Mouse (Mus musculus) hindbrain, embryonic 14.5 days (tissue): ENCODE measurements around the gene Pcsk5. TPM values are rescaled to one million over a fixed set of nuclear protein-coding genes. Genes with fewer than 3 reads are reported as not detected.
A peak's percentile ranks its signal among the peaks of the same experiment; 100 is the strongest.

Source experiments
- ATAC-seq: fragments of 200-750 bp; cut with Nextera tagmentation; 2 replicates; pipeline ENCODE4 v1.8.0; 2017; ENCODE audit warnings: moderate number of reproducible peaks, mild to moderate bottlenecking, moderate TSS enrichment, moderate library complexity; ENCODE audit not compliant: low FRiP score
- DNase-seq: peaks from one replicate; pipeline ENCODE4 v3.0.0-alpha.2; 2015; ENCODE audit warnings: low spot score
- H3K27ac ChIP-seq: fragments of 300-500 bp; sonication (generic); 2 replicates; pipeline ENCODE4 v1.5.1; 2014; ENCODE audit warnings: mild to moderate bottlenecking, moderate library complexity
- H3K27me3 ChIP-seq: fragments of 300-500 bp; sonication (generic); 2 replicates; pipeline ENCODE4 v1.6.1; 2014; ENCODE audit warnings: mild to moderate bottlenecking, low read length, mixed read lengths; ENCODE audit not compliant: control insufficient read depth, insufficient read depth
- H3K36me3 ChIP-seq: fragments of 300-500 bp; sonication (generic); replicated peaks from 2 replicates; pipeline ENCODE4 v1.6.1; 2014; ENCODE audit not compliant: control insufficient read depth, insufficient read depth
- H3K4me1 ChIP-seq: fragments of 300-500 bp; sonication (generic); replicated peaks from 2 replicates; pipeline ENCODE4 v1.6.1; 2014; ENCODE audit warnings: antibody characterized with exemption, low read length, mixed read lengths; ENCODE audit not compliant: control insufficient read depth, insufficient read depth
- H3K4me2 ChIP-seq: fragments of 300-500 bp; sonication (generic); replicated peaks from 2 replicates; pipeline ENCODE4 v1.6.1; 2014; ENCODE audit warnings: mild to moderate bottlenecking, moderate library complexity
- H3K4me3 ChIP-seq: fragments of 300-500 bp; sonication (generic); replicated peaks from 2 replicates; pipeline ENCODE4 v1.5.1; 2014; ENCODE audit warnings: mild to moderate bottlenecking, low read length
- H3K9ac ChIP-seq: fragments of 300-500 bp; sonication (generic); 2 replicates; pipeline ENCODE4 v1.6.1; 2014
- H3K9me3 ChIP-seq: fragments of 300-500 bp; sonication (generic); 2 replicates; pipeline ENCODE4 v1.6.1; 2016; ENCODE audit warnings: low read length; ENCODE audit not compliant: control insufficient read depth
- WGBS: fragments of 180-500 bp; shearing (Covaris S2); extraction: QIAGEN DNeasy Blood & Tissue Kit; methylation state at CpG from one replicate; pipeline ENCODE4 v1.1.7; 2014; 5-methylcytosine and 5-hydroxymethylcytosine counted together
- polyA plus RNA-seq: library from polyadenylated mRNA; unstranded; fragments of >200 nt; fragmentation: Nextera tagmentation; extraction: Ambion mirVana; gene quantifications from 2 replicates; pipeline ENCODE4 v1.2.1, GENCODE M21; 2014

Gene Pcsk5
- polyA plus RNA-seq, 1 experiment from 2014 or later: 10.6 TPM

- no peaks in the 10 kb centered on the region for H3K9me3 ChIP-seq
- no peak overlapping the region for H3K9ac ChIP-seq
- DNase-seq (no peak), ATAC-seq (no peak)
- no peaks in the 10 kb centered on the region for H3K4me1 ChIP-seq
- H3K4me2 ChIP-seq: no peak overlapping the region
- WGBS: 81% methylated on average over 6 of the region's 6 CpGs
- H3K36me3 ChIP-seq: no peaks in the 10 kb centered on the region
- H3K27me3 ChIP-seq: no peaks in the 10 kb centered on the region
- no peak overlapping the region for H3K27ac ChIP-seq
- H3K4me3 ChIP-seq: no peak overlapping the region
Measured at GRCm38 (mm10) chr19:17635984-17636383, 201.4 kb downstream of the Pcsk5 start.

DNA sequence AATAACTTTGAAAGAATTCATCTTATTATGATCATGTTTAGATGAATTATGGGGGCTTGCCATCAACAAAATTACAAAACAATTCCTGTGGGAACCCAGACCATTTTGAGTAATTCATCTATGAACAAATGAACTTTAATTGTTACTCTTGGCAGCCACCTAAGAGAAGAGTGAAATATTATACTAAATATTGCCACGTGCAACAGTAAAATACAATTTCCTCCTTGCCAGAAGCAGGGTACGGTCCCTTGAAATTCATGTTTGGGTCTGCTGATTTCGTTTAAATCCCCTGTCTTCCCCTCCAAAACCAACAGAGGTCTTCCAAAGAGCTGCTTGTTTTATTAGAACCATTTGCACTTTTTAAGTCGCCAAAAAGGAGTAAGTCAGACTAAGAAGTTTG lies 221.8 kb downstream of the Pcsk5 start:
- WGBS: 80% methylated on average over 4 of the region's 4 CpGs
- Histone ChIP-seq H3K4me3 (no peak overlapping the region), H3K4me1 (no peaks in the 10 kb centered on the region), H3K27ac (no peak overlapping the region), H3K4me2 (no peak overlapping the region), H3K36me3 (no peaks in the 10 kb centered on the region), H3K27me3 (no peaks in the 10 kb centered on the region), H3K9me3 (no peaks in the 10 kb centered on the region), H3K9ac (no peak overlapping the region)
- DNase-seq: no peak
- no peak for ATAC-seq

DNA sequence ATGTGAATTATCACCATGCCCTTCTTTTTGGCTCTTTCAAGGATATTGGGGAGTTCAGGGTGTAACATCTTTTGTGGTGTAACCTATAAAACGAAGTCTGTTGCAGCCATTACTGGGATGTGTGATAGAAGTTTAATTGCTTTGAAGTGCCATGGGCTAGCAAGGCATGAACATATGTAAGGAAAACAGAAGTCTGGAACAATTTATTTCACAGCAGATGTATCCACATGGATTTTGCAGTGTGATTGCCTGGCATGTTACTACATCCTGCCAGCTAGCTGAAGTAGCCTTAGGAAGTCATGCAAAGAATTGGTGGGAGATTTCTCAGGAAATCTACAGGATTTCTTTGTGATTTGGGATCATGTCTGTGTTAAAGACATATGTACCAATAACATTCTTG lies 230.9 kb downstream of the Pcsk5 start:
- H3K36me3 ChIP-seq: no peaks in the 10 kb centered on the region
- DNase-seq (no peak), ATAC-seq (no peak)
- no peaks in the 10 kb centered on the region for H3K9me3 ChIP-seq
- no peak overlapping the region for H3K27ac ChIP-seq
- no peak overlapping the region for H3K9ac ChIP-seq
- no peaks in the 10 kb centered on the region for H3K27me3 ChIP-seq
- no peaks in the 10 kb centered on the region for H3K4me1 ChIP-seq
- H3K4me2 ChIP-seq: no peak overlapping the region
- WGBS: 73% methylated on average over 1 of the region's 1 CpGs
- no peak overlapping the region for H3K4me3 ChIP-seq

- no peaks in the 10 kb centered on the region for H3K36me3 ChIP-seq
Measured at GRCm38 (mm10) chr19:17606093-17606492, 231.3 kb downstream of the Pcsk5 start.

GRCm38 (mm10) chr19:17603322-17603721 lies 234.1 kb downstream of the Pcsk5 start:
- DNase-seq (no peak), ATAC-seq (no peak)
- Histone ChIP-seq H3K27me3 (no peaks in the 10 kb centered on the region), H3K36me3 (no peaks in the 10 kb centered on the region), H3K27ac (no peak overlapping the region), H3K4me1 (no peaks in the 10 kb centered on the region), H3K4me3 (no peak overlapping the region), H3K4me2 (no peak overlapping the region), H3K9ac (no peak overlapping the region), H3K9me3 (no peaks in the 10 kb centered on the region)
- 55% methylated on average over 3 of the region's 3 CpGs for WGBS

More at GRCm38 (mm10) chr19:17606093-17606492, 231.3 kb downstream of the Pcsk5 start:
- DNase-seq: no peak
- Histone ChIP-seq H3K27ac (no peak overlapping the region), H3K27me3 (no peaks in the 10 kb centered on the region), H3K4me3 (no peak overlapping the region), H3K4me2 (no peak overlapping the region), H3K4me1 (no peaks in the 10 kb centered on the region), H3K9ac (no peak overlapping the region), H3K9me3 (no peaks in the 10 kb centered on the region)
- no peak for ATAC-seq
- WGBS: 87% methylated on average over 2 of the region's 2 CpGs

DNA sequence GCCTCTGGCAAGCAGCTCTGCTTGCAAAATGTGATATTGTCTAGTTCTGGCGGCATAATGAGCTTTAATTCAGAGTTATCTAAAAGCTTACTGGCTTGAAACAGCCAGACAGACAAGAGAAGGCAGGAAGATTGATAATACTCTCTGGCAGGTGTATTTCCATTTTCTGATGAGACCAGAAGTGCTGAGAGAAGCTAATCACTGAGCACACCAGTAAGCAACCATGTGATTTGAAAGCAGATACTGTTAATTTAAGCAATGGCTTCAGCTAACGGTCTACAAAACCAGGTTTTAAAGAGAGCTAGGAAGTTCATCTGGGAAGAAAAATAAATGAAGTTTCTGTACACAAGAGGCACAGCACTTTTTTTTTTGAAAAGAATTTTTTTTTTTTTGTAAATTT lies 237.1 kb downstream of the Pcsk5 start:
- H3K9ac ChIP-seq: no peak overlapping the region
- no peaks in the 10 kb centered on the region for H3K36me3 ChIP-seq
- H3K4me3 ChIP-seq: no peak overlapping the region
- no peaks in the 10 kb centered on the region for H3K27me3 ChIP-seq
- no peak overlapping the region for H3K4me2 ChIP-seq
- ATAC-seq (no peak; the same call in 1 of the 2 replicates), DNase-seq (no peak)
- WGBS: 54% methylated on average over 2 of the region's 2 CpGs
- no peaks in the 10 kb centered on the region for H3K9me3 ChIP-seq
- H3K27ac ChIP-seq: no peak overlapping the region
- no peaks in the 10 kb centered on the region for H3K4me1 ChIP-seq

- 10% methylated on average over 1 of the region's 1 CpGs for WGBS
- H3K4me2 ChIP-seq: no peak overlapping the region
- H3K36me3 ChIP-seq: no peaks in the 10 kb centered on the region
- no peaks in the 10 kb centered on the region for H3K27me3 ChIP-seq
- no peak overlapping the region for H3K4me3 ChIP-seq
- H3K27ac ChIP-seq: no peak overlapping the region
- ATAC-seq (no peak), DNase-seq (no peak)
- H3K9me3 ChIP-seq: no peaks in the 10 kb centered on the region
- H3K9ac ChIP-seq: no peak overlapping the region
- no peaks in the 10 kb centered on the region for H3K4me1 ChIP-seq
Measured at GRCm38 (mm10) chr19:17592790-17593189, 244.6 kb downstream of the Pcsk5 start.

DNA sequence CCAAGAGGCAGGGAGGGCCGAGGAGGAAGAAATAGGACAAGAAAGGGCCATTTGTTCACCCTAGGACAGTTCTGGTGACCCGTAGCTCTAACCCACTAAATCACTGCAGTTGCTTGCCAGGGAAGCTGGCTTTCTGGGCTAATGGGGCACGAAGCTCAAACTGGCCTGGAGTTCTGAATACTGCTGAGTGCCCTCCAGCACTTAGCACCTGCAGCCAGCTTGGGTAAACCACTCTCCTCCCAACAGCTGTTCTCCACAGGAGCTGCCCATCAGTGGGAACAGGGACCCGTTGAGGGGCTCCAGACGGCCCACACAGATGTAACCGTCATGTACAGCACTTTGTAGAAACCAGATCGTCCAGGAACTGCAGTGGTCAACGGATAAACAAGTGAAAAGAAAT lies 246.1 kb downstream of the Pcsk5 start:
- no peak overlapping the region for H3K27ac ChIP-seq
- ATAC-seq (peak; percentile 60; the same call in 1 of the 2 replicates), DNase-seq (peak; percentile 38)
- H3K36me3 ChIP-seq: no peaks in the 10 kb centered on the region
- no peaks in the 10 kb centered on the region for H3K9me3 ChIP-seq
- no peaks in the 10 kb centered on the region for H3K27me3 ChIP-seq
- H3K4me3 ChIP-seq: no peak overlapping the region
- no peak overlapping the region for H3K9ac ChIP-seq
- 52% methylated on average over 8 of the region's 8 CpGs for whole genome bisulfite sequencing
- H3K4me1 ChIP-seq: no peaks in the 10 kb centered on the region
- H3K4me2 ChIP-seq: no peak overlapping the region

DNA sequence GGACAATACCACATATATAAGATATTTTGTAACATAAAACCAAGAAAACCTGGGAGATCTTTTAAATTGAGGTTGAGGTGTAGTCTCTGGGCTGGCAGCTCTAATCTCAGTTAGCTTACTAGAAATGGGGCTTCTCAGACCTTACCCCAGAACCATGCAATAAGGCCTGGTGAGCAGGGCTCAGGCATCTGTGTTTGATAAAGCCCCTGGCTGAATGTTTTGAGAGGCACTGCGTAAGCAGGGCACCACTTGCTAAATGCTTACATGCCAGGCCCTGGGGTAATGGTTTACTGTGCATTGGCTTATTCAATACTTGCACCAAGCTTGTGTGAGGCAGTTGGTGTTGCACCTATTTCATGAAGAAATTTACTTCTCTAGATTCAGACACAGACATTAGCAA lies 247.1 kb downstream of the Pcsk5 start:
- DNase-seq (no peak), ATAC-seq (no peak)
- H3K27me3 ChIP-seq: no peaks in the 10 kb centered on the region
- no peak overlapping the region for H3K9ac ChIP-seq
- no peak overlapping the region for H3K4me3 ChIP-seq
- no peak overlapping the region for H3K27ac ChIP-seq
- no peaks in the 10 kb centered on the region for H3K36me3 ChIP-seq
- WGBS: 67% methylated on average over 1 of the region's 1 CpGs
- H3K9me3 ChIP-seq: no peaks in the 10 kb centered on the region
- no peak overlapping the region for H3K4me2 ChIP-seq
- no peaks in the 10 kb centered on the region for H3K4me1 ChIP-seq

DNA sequence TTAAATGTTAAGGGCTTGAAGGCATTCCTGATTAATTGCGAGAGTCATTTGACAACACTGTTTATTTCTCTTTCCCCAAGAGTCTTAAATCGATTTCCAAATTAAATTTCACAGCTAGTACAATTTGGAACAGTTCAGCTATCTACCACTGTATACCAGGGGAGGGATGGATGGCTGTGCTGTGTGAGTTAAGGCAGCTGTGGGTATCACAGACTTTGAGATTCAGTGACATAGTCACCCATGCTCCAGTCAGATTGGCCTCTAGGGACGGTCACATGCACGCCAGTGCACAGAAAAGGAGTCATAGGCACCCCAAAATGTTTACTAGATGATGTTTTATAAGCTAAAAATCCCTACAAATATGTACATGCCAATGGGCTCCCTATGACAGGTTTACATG lies 260.0 kb downstream of the Pcsk5 start:
- DNase-seq: no peak
- H3K27me3 ChIP-seq: no peaks in the 10 kb centered on the region
- H3K4me2 ChIP-seq: no peak overlapping the region
- H3K9me3 ChIP-seq: no peaks in the 10 kb centered on the region
- H3K4me3 ChIP-seq: no peak overlapping the region
- H3K9ac ChIP-seq: no peak overlapping the region
- 83% methylated on average over 4 of the region's 4 CpGs for WGBS
- no peak overlapping the region for H3K27ac ChIP-seq
- H3K4me1 ChIP-seq: no peaks in the 10 kb centered on the region
- no peak for ATAC-seq
- no peaks in the 10 kb centered on the region; the same call in 1 of the 2 replicates for H3K36me3 ChIP-seq
